Mouse (Mus musculus) heart, embryonic 14.5 days (tissue): ENCODE data around the gene Eif4enif1. TPM values are rescaled to one million over a fixed set of nuclear protein-coding genes. Genes with fewer than 3 reads are reported as not detected.
"Not testable (repeated sequence)": the region's sequence is repeated elsewhere in the genome, so short reads cannot be mapped to it uniquely, and the experiment has no call there.

Experiments
- ATAC-seq: fragments of 200-750 bp; cut with Nextera tagmentation; 2 replicates; pipeline ENCODE4 v1.8.0; 2017; ENCODE audit warnings: low read depth, moderate TSS enrichment; ENCODE audit not compliant: insufficient number of reproducible peaks, insufficient read depth, low FRiP score
- H3K27ac ChIP-seq, 2 experiments: fragments of 200-500 bp in 1 of 2; fragments of 300-500 bp in 1 of 2; sonication (generic) in 1 of 2; replicated peaks in 1 of 2; 2 replicates each; pipeline ENCODE4 v1.5.1; 2012 to 2014; ENCODE audit warnings: low read depth in 2 of 2, low read length in 2 of 2, control low read depth in 1 of 2, mild to moderate bottlenecking in 1 of 2, mixed read lengths in 1 of 2; ENCODE audit not compliant: control insufficient read depth in 1 of 2, insufficient read depth in 1 of 2
- H3K27me3 ChIP-seq: fragments of 300-500 bp; sonication (generic); 2 replicates; pipeline ENCODE4 v1.6.1; 2014; ENCODE audit warnings: mild to moderate bottlenecking, low read length, control low read depth; ENCODE audit not compliant: control insufficient read depth, insufficient read depth
- H3K36me3 ChIP-seq: fragments of 300-500 bp; sonication (generic); 2 replicates; pipeline ENCODE4 v1.6.1; 2014; ENCODE audit warnings: mild to moderate bottlenecking, control low read depth, low read length, mixed read lengths; ENCODE audit not compliant: control insufficient read depth, insufficient read depth
- H3K4me1 ChIP-seq, 2 experiments: fragments of 200-500 bp in 1 of 2; fragments of 300-500 bp in 1 of 2; sonication (generic) in 1 of 2; 2 replicates each; pipeline ENCODE4 v1.6.1; 2012 to 2014; ENCODE audit warnings: low read length in 2 of 2, control low read depth in 1 of 2, mixed read lengths in 1 of 2; ENCODE audit not compliant: control insufficient read depth in 2 of 2, insufficient read depth in 2 of 2
- H3K4me2 ChIP-seq: fragments of 300-500 bp; sonication (generic); 2 replicates; pipeline ENCODE4 v1.6.1; 2014; ENCODE audit warnings: mild to moderate bottlenecking, low read length
- H3K4me3 ChIP-seq, 2 experiments: fragments of 200-500 bp in 1 of 2; fragments of 300-500 bp in 1 of 2; sonication (generic) in 1 of 2; 2 replicates each; pipeline ENCODE4 v1.5.1; 2012 to 2014; ENCODE audit warnings: low read length in 2 of 2, mild to moderate bottlenecking in 2 of 2, control low read depth in 1 of 2, low read depth in 1 of 2, moderate library complexity in 1 of 2; ENCODE audit not compliant: control insufficient read depth in 1 of 2, insufficient read depth in 1 of 2
- H3K9ac ChIP-seq: fragments of 300-500 bp; sonication (generic); 2 replicates; pipeline ENCODE4 v1.6.1; 2014; ENCODE audit warnings: mild to moderate bottlenecking, low read length
- H3K9me3 ChIP-seq: fragments of 300-500 bp; sonication (generic); 2 replicates; pipeline ENCODE4 v1.6.1; 2016; ENCODE audit warnings: low read length, control low read depth; ENCODE audit not compliant: control insufficient read depth
- WGBS: fragments of 180-500 bp; shearing (Covaris S2); extraction: QIAGEN DNeasy Blood & Tissue Kit; methylation state at CpG from one replicate; pipeline ENCODE4 v1.1.7; 2014; 5-methylcytosine and 5-hydroxymethylcytosine counted together
- polyA plus RNA-seq: library from polyadenylated mRNA; unstranded; fragments of >200 nt; fragmentation: Nextera tagmentation; extraction: Ambion mirVana; gene quantifications from 2 replicates; pipeline ENCODE4 v1.2.1, GENCODE M21; 2014

The Eif4enif1 gene
- polyA plus RNA-seq, 1 experiment from 2014 or later, result 45.1 TPM

- H3K9me3 ChIP-seq, result peaks cover 10% of the 10 kb centered on the region; the same call in 1 of the 2 replicates
- not testable (repeated sequence) for H3K27ac ChIP-seq, H3K4me1 ChIP-seq, ATAC-seq, H3K4me2 ChIP-seq, H3K27me3 ChIP-seq, H3K36me3 ChIP-seq, H3K9ac ChIP-seq, H3K4me3 ChIP-seq
- WGBS, result 78% methylated on average over 2 of the region's 2 CpGs
These were observed 39.1 kb upstream of the Eif4enif1 start for GRCm38 (mm10) chr11:3163122-3163521.

- not testable (repeated sequence) for ATAC-seq, H3K27me3 ChIP-seq, H3K27ac ChIP-seq, H3K9ac ChIP-seq, H3K36me3 ChIP-seq, H3K4me1 ChIP-seq, H3K4me2 ChIP-seq, H3K4me3 ChIP-seq
- H3K9me3 ChIP-seq, result peaks cover 10% of the 10 kb centered on the region; the same call in 1 of the 2 replicates
- 36% methylated on average over 3 of the region's 3 CpGs for WGBS
These were observed 38.5 kb upstream of the Eif4enif1 start for GRCm38 (mm10) chr11:3163661-3164060.

GRCm38 (mm10) chr11:3165210-3165782 lies 36.9 kb upstream of the Eif4enif1 start:
- H3K9ac ChIP-seq, H3K4me1 ChIP-seq, H3K27ac ChIP-seq, H3K4me2 ChIP-seq, H3K36me3 ChIP-seq, H3K27me3 ChIP-seq, H3K4me3 ChIP-seq: not testable (repeated sequence)
- peak; percentile 8 for ATAC-seq
- H3K9me3 ChIP-seq, result peaks cover 10% of the 10 kb centered on the region; the same call in 1 of the 2 replicates
- WGBS, result 81% methylated on average over 3 of the region's 5 CpGs

GRCm38 (mm10) chr11:3166321-3166720 lies 35.9 kb upstream of the Eif4enif1 start:
- not testable (repeated sequence) for H3K9ac ChIP-seq, ATAC-seq

GRCm38 (mm10) chr11:3167129-3167528 lies 35.1 kb upstream of the Eif4enif1 start:
- not testable (repeated sequence) for H3K4me2 ChIP-seq, H3K9ac ChIP-seq, H3K4me1 ChIP-seq, H3K27me3 ChIP-seq, H3K36me3 ChIP-seq, H3K27ac ChIP-seq, H3K9me3 ChIP-seq, H3K4me3 ChIP-seq
- WGBS, result 94% methylated on average over 4 of the region's 4 CpGs
- peak; percentile 24 for ATAC-seq

More at GRCm38 (mm10) chr11:3166321-3166720, 35.9 kb upstream of the Eif4enif1 start:
- not testable (repeated sequence) for H3K4me3 ChIP-seq, H3K9me3 ChIP-seq, H3K27ac ChIP-seq, H3K4me1 ChIP-seq, H3K36me3 ChIP-seq, H3K27me3 ChIP-seq, H3K4me2 ChIP-seq

GRCm38 (mm10) chr11:3167571-3168001 lies 34.6 kb upstream of the Eif4enif1 start:
- 62% methylated on average over 4 of the region's 4 CpGs for WGBS
- not testable (repeated sequence) for H3K9me3 ChIP-seq, H3K36me3 ChIP-seq, H3K27me3 ChIP-seq, H3K4me3 ChIP-seq, H3K4me1 ChIP-seq, H3K27ac ChIP-seq, H3K9ac ChIP-seq, H3K4me2 ChIP-seq
- ATAC-seq, result peak; percentile 5

- not testable (repeated sequence) for H3K36me3 ChIP-seq, H3K4me2 ChIP-seq, H3K27ac ChIP-seq, H3K4me3 ChIP-seq, H3K4me1 ChIP-seq, H3K27me3 ChIP-seq, H3K9ac ChIP-seq, H3K9me3 ChIP-seq
- 64% methylated on average over 2 of the region's 2 CpGs for WGBS
- ATAC-seq, result peak; percentile 27; the same call in 1 of the 2 replicates
These were observed 33.1 kb upstream of the Eif4enif1 start for GRCm38 (mm10) chr11:3169042-3169441.

GRCm38 (mm10) chr11:3171931-3172330 lies 30.3 kb upstream of the Eif4enif1 start:
- 45% methylated on average over 1 of the region's 1 CpGs for WGBS
- not testable (repeated sequence) for H3K9ac ChIP-seq, H3K4me3 ChIP-seq, H3K4me1 ChIP-seq, ATAC-seq, H3K4me2 ChIP-seq, H3K27me3 ChIP-seq, H3K9me3 ChIP-seq, H3K36me3 ChIP-seq, H3K27ac ChIP-seq
